Mouse (Mus musculus) adrenal gland, postnatal 25 days (tissue): ENCODE results near the gene Polr3gl. TPM values are rescaled to one million over a fixed set of nuclear protein-coding genes. Genes with fewer than 3 reads are reported as not detected.

Experiments
- total RNA-seq: library from RNA; stranded (reverse); gene quantifications from 2 replicates; pipeline ENCODE4 v1.2.3, GENCODE M21; 2021

Polr3gl gene
- total RNA-seq, 1 experiment from 2014 or later = 44.9 TPM

Other genes with a start within 250 kb of the Polr3gl start
- not detected in 2 replicates for gene BC107364, start 141.9 kb downstream of the Polr3gl start, total RNA-seq
- not detected in 2 replicates for gene Hfe2, start 69.0 kb downstream of the Polr3gl start, total RNA-seq
- 421 and 586 TPM in 2 replicates for gene Txnip, start 36.2 kb downstream of the Polr3gl start, total RNA-seq
- not detected in 2 replicates for gene Gm16253, start 17.2 kb downstream of the Polr3gl start, total RNA-seq
- gene Ankrd34a, start 2.5 kb upstream of the Polr3gl start, total RNA-seq = 0.71 and 0.97 TPM in 2 replicates
- 32.9 and 50.0 TPM in 2 replicates for gene Lix1l, start 7.0 kb upstream of the Polr3gl start, total RNA-seq
- gene Rbm8a, start 35.8 kb upstream of the Polr3gl start, total RNA-seq = 72.9 and 97.5 TPM in 2 replicates
- 41.6 and 58.7 TPM in 2 replicates for gene Pex11b, start 41.2 kb upstream of the Polr3gl start, total RNA-seq
- gene Gm42957, start 41.3 kb upstream of the Polr3gl start, total RNA-seq = 0.55 and 0.71 TPM in 2 replicates
- 1.9 and 2.0 TPM in 2 replicates for gene Itga10, start 51.4 kb upstream of the Polr3gl start, total RNA-seq
- gene Ankrd35, start 76.0 kb upstream of the Polr3gl start, total RNA-seq = 2.3 and 3.2 TPM in 2 replicates
- 27.6 and 33.1 TPM in 2 replicates for gene Pias3, start 102.2 kb upstream of the Polr3gl start, total RNA-seq
- gene Nudt17, start 114.4 kb upstream of the Polr3gl start, total RNA-seq = 0.67 TPM in 1 of 2 replicates, not detected in the other
- 27.5 and 32.4 TPM in 2 replicates for gene Polr3c, start 133.4 kb upstream of the Polr3gl start, total RNA-seq
- gene Rnf115, start 133.5 kb upstream of the Polr3gl start, total RNA-seq = 36.7 and 37.2 TPM in 2 replicates
- 1.00 TPM in 1 of 2 replicates, not detected in the other for gene Pdzk1, start 235.1 kb upstream of the Polr3gl start, total RNA-seq
- gene Cd160, start 235.2 kb upstream of the Polr3gl start, total RNA-seq = not detected in 2 replicates